Mouse (Mus musculus) heart, adult 2 months (tissue): Measurements from ENCODE around the gene Zfp319.

Experiments
- EP300 ChIP-seq: fragments of 200-500 bp; IDR thresholded peaks from 2 replicates; pipeline ENCODE4 v1.6.1; 2011; ENCODE audit warnings: low read depth, low read length, control low read depth; ENCODE audit not compliant: insufficient read depth
- POLR2A ChIP-seq: fragments of 200-500 bp; IDR thresholded peaks from 2 replicates; pipeline ENCODE4 v1.6.1; 2011; ENCODE audit warnings: mild to moderate bottlenecking, low read depth, low read length, control low read depth; ENCODE audit not compliant: insufficient read depth

DNA sequence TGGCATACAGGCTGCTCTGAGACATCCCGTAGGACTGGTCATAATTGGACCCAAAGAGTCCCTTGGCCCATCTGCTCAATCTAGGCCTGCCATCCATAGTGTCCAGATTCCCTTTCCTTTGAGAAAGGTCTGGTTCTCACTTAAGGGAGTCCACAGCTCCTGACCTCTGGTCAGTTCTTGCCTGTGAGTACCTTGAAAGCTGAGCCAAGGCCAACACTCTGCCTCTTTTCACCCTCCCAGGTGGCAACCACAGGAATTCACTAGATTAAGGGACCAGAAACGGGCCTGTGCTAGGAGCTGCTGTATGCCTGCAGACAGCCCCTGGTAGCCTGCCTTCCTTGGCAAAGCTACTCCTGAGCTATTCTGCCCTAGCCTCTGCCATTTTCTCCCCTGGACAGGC lies 22.9 kb upstream of the Zfp319 start:
- TF ChIP-seq POLR2A (no peak), EP300 (no peak)
